Mouse (Mus musculus) CD8-positive naive resting alpha-beta T cell, adult 2 months (primary cell): ENCODE data around the gene Ncam1.

Experiments
- DNase-seq, 2 experiments: peaks; one replicate each; pipeline ENCODE4 v3.0.0; 2022; ENCODE audit warnings: low read depth in 2 of 2, low spot score in 2 of 2

Ncam1 gene

DNA sequence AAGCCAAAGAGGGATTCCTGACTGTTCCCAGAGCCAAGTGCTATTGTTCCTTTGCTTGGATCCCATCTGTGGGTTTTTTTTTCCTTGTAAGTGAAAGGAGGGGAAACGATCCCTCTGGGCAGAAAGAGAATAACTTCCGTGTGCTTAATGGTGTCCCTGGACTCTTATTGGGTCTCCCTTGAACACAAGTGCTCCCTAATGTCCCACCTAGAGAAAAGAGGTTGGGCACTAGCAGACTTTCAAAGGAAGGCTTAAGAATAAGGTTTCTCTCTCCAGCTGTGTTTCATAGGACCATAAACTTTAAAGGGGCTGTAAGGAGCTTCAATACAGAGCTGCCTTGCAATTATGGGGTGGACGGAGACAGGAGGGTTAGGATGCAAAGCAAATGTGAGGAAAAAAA is 119.5 kb downstream of the Ncam1 start:
- no peak for DNase-seq

DNA sequence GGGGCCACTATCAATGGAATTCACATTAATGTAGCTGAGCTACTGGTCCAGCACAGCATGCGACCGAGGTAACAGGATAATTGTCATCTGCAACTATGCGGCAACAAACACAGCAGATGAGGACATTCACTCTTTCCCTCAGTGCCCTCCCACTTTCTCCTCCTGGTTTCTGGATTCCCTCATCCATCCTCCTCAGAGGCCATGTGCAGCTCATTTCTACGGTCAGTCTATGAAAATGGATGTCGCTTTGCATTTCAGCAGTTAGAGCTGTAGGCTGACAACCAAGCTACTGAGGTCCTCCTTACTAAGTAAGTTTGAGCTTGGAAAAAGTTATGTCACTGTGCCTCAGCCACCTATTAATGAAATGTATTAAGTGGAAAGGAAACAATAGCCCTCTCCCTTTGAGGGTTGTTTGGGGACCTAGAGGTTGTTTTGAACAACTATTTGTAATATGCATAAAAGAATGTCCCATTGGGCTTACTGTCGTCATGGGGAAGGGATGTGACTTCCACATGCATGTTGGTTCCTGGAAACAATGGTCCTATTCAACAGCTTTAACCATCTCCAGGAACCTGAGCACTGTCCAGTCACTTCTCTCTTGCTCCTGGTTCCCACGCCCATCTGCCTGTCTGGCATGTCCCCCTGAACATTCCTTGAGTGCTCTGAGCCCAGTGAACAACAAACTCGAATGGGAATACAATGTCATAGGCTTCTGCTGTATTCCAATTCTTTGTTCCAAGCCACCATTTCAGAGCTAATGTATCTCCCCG is 122.8 kb downstream of the Ncam1 start:
- DNase-seq, result no peak

DNA sequence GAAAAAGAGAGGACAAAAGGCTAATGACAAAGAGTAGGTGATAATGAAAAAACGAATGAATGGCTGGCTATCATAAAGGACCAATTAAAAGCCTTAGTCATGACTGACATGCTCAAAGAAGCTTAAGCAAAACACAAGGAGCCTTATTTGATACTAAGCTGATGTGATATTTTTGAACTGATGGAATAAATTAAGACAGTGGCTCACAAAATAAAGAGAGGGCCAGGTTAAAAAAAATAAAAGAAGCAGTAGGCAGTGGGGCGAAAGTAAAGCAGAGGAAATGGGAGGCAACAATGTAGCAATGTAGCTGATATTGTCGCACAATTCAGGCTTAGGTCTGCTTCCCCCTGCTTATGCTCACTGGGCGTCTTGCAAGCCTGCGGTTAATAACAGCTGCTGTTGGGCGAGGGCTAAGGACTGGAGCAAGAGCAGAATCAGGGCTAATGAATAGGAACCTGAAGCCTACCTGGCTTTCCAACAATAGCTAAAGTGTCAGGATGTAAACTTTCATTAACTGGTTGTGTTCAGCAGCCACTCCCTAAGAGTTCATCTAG is 126.0 kb downstream of the Ncam1 start:
- DNase-seq, result no peak

DNA sequence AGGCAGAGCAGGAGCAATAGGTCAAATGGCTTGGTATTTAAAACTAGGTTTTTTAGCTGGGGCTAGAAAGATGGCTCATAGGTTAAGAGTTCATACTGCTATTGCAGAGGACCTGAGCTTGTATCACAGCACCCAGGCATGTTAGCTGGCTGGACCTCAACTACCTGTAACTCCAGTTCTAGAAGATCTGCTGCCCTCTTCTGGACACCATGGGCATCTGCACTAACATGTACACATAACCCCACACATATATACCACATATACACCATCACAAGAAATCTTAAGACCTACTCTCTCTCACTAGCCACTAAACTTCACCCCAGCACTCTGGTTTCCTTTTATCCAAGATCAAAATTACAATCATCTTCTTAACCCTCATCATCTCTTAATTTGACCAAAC is 131.7 kb downstream of the Ncam1 start:
- no peak for DNase-seq

DNA sequence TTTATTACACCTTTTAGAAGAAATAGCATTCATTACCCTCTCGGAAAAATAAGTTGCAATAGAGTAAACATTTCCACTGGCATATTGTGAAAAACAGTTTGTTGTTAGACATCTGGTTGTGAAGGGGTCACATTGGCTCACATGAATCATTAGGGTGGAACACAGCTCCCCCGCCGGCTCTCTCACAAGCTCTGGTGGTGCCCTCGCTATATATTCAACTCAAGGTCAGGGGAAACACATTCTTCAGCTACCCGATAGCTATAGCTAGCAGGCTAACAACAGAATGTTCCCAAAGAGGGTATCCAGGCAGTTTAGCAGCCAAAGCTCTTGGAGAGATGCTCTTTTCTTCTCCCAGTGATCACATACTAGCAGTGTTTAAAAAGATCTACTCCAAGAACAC is 133.4 kb downstream of the Ncam1 start:
- DNase-seq, result no peak

DNA sequence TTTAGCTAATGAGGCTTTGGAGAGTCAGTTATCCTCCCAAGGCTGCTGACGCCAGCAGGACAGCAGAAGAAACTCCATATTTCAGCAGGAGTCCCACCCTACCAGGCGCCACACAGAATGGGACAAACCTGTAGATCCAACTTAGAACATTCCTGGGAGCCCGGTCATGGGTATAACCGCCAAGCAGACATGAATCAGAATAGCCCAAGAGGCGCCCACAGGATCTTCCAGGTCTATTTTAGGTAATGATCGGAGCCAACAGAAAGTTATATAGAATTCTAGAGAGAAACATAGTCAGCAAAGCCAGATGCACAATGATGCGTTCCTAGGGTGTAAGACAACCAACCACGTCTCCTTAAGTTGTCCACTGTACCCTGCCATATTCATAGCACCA is 134.8 kb downstream of the Ncam1 start:
- DNase-seq, result no peak

DNA sequence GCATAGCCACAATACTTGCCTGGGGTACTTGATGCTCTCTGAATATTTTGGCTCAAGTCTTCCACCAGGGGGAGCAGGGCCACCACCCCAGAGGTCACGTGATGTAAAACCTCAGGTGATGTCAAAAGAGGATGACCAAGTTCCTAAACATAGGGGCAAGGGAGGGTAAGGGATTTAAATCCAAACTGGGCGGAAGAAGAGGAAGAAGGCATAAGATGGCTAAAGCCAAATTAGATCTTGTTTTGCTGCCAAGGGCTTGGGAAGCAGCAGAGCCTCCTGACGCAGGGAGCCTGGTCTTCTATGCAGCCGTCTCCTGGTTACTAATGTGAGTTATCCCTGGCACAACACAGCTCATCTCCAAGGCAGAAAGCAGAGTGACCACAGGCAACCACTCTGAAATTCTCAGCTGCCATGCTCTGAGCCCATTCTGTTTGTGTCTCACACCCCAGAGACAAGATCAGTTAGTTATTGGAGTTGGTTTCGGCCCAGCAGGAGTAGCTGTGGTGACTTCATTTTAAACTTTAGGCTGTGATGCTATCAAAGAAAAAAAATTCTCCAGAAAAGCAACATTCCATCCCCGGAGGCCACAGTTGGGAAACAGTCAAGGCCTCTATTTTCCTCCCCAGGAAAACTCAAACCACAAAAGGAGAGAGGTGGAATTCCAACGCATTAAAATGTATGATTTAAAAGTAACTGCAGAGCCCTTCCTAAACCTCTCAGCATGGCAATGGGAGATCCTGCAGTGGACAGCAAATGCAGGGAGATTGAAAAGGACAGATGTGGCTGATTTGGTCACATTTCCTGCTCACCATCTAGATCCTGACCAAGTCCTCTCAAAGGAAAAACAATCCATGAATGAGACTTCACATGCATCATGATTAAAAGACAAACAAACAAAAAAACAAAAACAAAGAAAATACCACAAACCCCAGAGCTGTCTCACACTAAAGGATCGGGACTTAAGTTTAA is 135.5 kb downstream of the Ncam1 start:
- no peak for DNase-seq

DNA sequence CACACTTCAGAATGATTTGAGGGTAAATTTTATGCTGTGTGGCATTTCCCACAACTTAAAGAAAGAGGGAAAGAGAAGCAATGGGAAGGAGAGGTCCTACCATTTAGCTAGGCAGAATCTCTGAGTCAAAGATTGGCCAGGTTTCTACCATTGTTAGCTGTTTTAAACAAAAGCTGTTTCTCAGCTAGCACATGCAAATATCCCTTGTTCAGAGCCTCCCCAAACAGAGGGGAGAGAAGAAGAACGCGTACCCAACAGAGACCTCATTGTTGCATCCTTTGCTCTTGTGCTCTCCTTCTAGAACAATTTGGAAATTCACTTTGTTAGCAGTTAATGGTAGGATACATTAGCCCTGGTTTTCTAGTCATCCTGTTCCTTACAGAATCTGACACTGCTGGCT is 137.2 kb downstream of the Ncam1 start:
- no peak for DNase-seq

DNA sequence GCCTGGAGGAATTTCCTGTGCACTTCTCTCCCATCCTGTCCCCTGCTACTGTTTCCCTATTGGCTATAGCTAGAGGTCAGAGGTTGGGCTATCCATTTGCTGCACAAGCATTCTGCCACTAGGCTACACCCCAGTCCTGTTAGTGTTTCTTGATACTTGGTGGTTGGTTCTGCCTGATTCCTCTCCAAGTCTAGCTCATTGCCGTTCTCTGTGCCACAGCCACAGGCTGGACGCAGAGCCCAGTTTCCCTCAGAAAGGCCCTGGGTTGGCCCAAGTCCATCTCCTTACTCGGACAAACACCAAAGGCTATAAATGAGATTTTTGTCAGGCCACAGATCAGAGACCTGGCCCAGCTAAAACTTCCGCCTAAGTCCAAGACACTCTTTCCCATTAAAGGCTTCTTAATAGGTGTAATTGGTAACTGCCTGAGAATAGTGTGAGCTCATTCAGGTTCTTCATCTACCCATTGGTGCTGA is 140.3 kb downstream of the Ncam1 start:
- no peak for DNase-seq

DNA sequence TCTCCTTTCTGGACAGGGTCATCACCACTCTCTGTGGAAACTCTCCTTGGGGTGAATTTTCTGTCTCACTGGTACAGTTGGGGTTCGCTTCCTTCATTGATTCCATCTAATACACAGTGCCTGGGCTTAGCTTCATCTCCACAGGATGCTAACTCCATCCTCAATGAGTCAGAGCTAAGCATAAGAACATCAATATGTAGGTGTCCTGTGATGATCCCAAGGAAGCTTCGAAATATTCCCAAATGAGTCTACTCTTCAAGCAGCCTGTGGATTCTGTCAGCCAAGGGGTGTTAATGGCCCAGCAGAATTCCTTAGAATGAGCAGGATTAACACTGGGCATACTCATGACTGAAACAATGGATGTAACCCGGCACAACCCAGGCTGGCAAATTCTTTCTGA is 144.3 kb downstream of the Ncam1 start:
- DNase-seq, result no peak

DNA sequence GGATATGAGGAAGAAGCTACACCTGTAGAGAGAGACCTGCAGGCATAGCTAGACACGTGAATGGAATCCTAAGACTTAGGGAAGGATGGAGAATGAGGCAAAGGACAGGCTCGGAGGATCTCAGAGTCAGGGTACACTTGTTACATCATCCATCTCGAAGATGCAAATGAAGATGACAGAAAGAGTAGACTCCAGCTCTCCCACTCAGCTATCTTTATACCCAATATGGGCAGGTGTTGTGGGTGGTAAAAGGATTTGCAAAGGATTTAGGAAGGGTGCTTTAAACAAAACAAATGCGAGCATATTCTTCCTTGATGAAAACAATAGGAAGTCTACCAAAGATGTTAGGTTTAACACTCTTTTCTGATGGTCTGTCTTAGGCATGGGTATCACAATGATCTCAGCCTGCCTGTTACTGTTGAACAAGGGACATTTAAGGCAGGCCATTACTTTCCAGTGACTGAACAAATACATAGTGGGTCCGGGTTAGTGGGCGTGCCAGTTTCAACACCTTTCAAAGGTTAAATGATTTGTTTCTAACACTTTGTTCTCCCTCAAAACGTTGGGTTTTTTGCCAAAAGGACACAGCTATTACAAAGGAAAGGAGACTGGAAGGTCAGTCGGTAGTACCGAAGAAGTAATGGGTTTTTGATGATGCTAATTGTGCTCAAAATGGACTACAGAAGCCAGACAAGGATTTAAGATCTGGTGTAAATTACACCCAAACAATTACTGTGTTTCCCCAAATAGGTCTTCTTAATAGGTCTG is 145.1 kb downstream of the Ncam1 start:
- no peak for DNase-seq

DNA sequence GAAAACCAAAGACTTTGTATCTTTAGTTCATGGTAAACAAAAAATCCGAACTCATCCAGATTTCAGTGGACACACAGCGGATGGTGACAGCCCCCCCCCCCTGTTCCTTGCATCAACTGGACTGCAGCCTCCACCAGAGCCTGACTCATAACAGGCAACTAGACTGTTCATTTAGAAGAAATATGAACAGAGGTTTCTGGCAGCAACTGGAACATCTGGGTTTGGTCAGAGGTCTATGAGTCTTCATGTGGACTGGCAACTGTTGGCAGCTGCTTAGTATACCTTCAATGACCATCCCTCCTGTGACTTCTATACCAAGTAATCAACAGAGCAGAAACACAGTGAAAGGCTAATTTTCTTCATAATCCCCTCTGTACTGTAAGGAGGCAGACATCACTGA is 154.4 kb downstream of the Ncam1 start:
- DNase-seq, result no peak

DNA sequence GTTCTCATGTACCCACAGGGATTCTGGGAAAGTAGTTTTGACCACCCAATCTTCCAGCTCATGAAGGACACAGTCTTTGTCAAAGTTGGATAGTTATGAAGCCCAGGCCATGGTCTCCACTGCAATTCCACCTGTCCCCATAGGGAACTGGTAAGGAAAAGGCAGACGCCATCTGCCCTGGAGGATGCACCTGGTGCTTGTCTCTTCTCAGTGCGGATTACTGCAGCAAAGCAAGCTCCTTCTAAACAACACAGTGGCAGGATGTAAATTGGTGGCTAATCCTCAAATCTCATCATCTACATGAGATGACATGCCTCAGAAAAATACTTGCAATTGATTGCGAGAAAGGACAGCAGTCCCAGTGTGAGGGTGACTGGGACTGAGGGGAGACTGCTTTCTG is 158.0 kb downstream of the Ncam1 start:
- no peak for DNase-seq

DNA sequence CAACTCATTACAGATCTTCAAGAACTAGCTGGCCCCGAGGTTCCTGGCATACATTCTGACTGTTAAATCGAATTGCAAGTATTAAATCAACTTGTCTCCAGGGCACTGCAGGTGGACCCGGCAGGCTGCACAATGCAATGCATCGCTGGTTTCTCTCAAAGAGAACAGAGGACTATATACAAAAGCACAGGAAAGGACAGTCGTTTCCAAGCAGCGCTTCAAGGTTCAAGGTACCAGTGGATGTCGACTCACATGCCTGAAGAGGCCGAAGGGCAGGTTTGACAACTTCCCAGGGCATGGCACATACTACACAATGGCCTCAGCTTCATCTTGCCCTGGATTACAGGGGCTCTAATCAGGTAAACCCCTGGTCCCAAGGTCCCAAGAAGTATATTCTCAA is 158.6 kb downstream of the Ncam1 start:
- no peak for DNase-seq

DNA sequence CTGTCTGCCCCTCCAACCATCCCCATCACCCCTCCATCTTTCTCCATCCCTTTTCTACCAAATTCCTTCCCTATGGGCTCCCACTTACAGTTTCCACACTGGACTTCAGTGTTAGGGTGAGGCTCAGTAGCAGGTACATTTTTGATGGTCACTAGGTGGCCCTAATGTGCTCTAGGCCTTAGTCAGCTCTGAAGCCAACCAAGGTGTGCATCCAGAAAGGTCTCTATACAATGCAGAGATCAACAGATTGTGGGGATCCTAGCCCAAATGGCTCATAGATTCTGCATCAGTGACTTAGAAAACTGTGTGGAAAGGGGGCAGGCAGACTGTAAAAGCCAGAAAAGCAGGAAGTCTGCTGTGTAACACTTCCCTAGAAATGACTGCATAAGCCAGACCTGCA is 160.8 kb downstream of the Ncam1 start:
- no peak for DNase-seq

DNA sequence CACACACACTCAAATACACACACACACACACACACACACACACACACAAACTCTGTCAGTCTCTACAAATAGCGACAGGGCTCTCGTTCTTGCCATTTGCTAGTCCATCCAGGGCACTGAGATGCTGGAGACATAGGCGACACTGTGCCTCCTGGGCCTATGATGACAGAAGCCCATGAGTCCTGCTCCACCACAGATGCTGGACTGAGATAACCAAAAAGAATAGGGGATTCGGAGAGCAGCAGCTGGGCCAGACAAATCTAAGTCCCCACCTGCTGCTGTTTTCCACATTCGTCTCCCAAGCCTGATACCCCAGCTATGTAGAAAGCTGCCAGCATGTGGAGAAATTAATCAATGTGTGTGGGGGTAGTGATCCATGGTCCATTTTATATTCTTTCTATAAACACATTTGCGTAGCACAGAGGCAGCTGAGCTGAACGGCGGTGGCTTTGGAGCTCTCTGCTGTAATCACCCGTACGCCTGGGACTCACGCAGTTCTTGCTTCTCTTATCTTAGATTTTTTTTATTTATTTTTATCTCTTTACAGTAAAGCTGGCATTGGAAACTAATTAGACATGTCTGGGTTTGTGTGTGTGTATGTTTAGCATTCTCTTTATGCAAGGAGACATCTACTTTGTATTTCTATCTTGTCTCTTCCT is 162.9 kb downstream of the Ncam1 start:
- no peak for DNase-seq

DNA sequence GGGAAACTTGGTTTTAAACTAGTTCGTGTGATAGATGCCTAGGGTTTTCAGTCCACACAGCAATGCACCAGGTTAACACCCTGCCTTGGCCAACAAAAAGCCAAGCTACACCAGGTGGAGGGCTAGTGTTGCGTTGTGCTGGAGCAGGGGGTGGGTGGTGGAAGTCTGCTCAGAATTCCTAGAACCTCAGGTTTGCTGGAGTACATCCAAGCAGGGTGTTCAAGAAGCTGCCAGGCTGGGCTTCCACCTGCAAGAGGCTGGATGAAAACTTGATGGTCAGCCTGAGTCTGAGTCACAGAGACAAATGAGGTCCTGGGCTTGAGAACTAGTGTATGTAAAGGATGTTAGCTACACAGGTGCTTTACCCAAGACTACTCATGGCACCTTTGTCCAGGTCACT is 166.1 kb downstream of the Ncam1 start:
- no peak for DNase-seq

DNA sequence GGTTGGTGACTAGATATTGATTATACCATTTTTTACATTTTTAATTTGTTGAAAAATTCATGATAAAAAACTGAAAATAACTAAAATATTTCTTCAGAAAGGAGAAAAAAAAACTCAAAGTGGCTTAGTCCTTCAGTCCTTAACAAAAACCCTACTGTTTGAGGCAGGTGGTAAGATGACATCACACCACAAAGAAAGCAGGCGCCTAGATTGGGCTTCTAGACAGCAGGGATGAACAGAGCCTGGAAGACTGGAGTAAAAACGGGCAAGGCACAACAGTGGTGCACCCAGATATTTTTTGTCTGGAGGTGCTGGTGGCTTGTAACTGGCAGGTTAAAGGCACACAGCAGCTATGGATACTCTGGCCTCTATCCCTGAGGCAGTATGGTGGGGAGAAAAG is 168.4 kb downstream of the Ncam1 start:
- DNase-seq, result no peak

DNA sequence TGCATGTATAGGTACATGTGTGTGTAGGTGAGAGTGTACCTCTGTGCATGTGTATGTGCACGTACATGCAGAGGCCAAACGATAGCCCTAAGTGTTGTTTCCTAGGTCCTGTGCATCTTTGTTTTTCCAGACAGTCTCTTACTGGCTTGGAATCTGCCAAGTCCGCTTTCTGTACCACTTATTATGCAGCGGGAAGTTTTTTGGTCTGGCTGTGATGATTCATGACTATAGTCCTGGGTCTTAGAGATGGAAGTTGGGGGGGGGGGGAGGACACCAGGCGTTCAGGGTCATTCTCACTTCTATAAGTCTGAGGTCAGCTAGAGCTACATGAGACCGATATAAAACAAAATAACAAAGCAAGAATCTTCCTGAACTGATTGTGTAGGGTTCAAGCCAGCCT is 173.8 kb downstream of the Ncam1 start:
- no peak for DNase-seq

DNA sequence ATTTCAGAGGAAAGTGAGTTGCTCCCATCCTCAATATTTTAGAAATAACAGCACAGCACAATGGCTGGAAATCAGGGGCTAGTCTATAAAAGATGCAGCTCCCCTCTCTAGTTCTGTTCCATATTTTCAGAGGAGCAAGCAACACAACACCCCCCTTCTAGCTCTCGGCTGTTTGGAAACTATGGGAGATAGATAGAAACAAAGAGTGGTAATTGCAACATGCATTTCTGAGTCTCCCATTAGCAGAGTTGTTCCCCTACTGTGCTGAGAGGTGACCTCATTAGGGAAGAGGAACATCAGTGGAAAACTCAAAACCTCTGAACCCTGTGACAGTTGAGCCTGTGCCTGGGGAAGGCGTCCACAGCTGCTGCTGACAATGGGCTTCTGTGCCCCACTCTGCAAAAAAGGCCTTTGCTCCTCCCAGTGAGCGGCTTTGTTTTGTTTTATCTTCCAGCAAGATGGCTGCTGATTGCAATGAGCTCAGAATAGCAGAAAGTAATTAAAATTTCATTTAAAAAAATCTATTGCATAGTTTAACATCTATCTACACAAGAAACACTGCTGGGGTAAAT is 174.7 kb downstream of the Ncam1 start:
- no peak for DNase-seq
